ENCODE assay signal across 9 mouse cellular contexts in genomic region chr14:20162686-20163085, GRCm38 (mm10). TPM values are rescaled to one million over a fixed set of nuclear protein-coding genes. Genes with fewer than 3 reads are reported as not detected.
DNase-seq lines count a peak whose midpoint lies in the region; ATAC-seq and TF ChIP-seq lines count a peak whose summit lies in the region.
"Had no signal": no experiment of that assay in that cellular context is flagged by ENCODE, and none has a peak within 500 bp of the region (broad histone marks: within the 10 kb centered on the region; RNA-seq: fewer than 3 reads in every experiment).

No protein-coding gene starts in this region.

- H3K27me3 ChIP-seq in intestine, embryonic 16.5 days (replicated peaks; ENCODE audit: control insufficient read depth, insufficient read depth, low read length), result no peaks in the 10 kb centered on the region
- no peaks in the 10 kb centered on the region for H3K27me3 ChIP-seq in intestine, embryonic 15.5 days (replicated peaks)
- H3K27me3 ChIP-seq in liver, embryonic 16.5 days (ENCODE audit: control insufficient read depth, insufficient read depth, low read depth, low read length), result no peaks in the 10 kb centered on the region

- intact Hi-C loops in gastrocnemius, adult 2 months (cut with DNase I), result no loop called here

- WGBS in intestine, embryonic 16.5 days, result 49% methylated on average over 6 of the region's 6 CpGs
- 47% methylated on average over 6 of the region's 6 CpGs for WGBS in intestine, embryonic 15.5 days
- 64% methylated on average over 6 of the region's 6 CpGs for WGBS in liver, embryonic 16.5 days (ENCODE audit: insufficient replicate concordance)

- H3K9me3 ChIP-seq in intestine, embryonic 16.5 days (ENCODE audit: control insufficient read depth, low read length), result no peaks in the 10 kb centered on the region
- H3K9me3 ChIP-seq in intestine, embryonic 15.5 days, result no peaks in the 10 kb centered on the region
- H3K9me3 ChIP-seq in liver, embryonic 16.5 days (replicated peaks; ENCODE audit: control insufficient read depth, low read length), result no peaks in the 10 kb centered on the region

- peaks cover 58% of the 10 kb centered on the region for H3K4me1 ChIP-seq in intestine, embryonic 16.5 days (ENCODE audit: control insufficient read depth, insufficient read depth, low read length)
- H3K4me1 ChIP-seq in intestine, embryonic 15.5 days (replicated peaks), result peaks cover 44% of the 10 kb centered on the region
- H3K4me1 ChIP-seq in liver, embryonic 16.5 days (ENCODE audit: control insufficient read depth, low read depth, low read length), result peaks cover 25% of the 10 kb centered on the region

- no peak for TF ChIP-seq CTCF in gastrocnemius, adult 2 months (IDR thresholded peaks at IDR 0.05)

- peak; percentile 66 for DNase-seq in NIH3T3 (ENCODE audit: low read depth)
- peak; percentile 66 for DNase-seq in gastrocnemius, adult 2 months
- no peak for DNase-seq in spleen, adult 12 weeks (ENCODE audit: low spot score)
- no peak for DNase-seq in layer of hippocampus, adult 9-11 months
- DNase-seq: cerebellum, postnatal 25 days; thymus, postnatal 4 days had no signal

- no peak overlapping the region for H3K4me3 ChIP-seq in intestine, embryonic 16.5 days (ENCODE audit: low read length)
- H3K4me3 ChIP-seq in intestine, embryonic 15.5 days (replicated peaks), result no peak overlapping the region
- H3K4me3 ChIP-seq in gastrocnemius, adult 2 months, result no peak overlapping the region
- no peak overlapping the region for H3K4me3 ChIP-seq in liver, embryonic 16.5 days (ENCODE audit: low read depth, low read length)

- H3K27ac ChIP-seq in intestine, embryonic 16.5 days (ENCODE audit: low read length), result peak overlapping the region; percentile 55
- no peak overlapping the region; the same call in 1 of the 2 replicates for H3K27ac ChIP-seq in intestine, embryonic 15.5 days
- peak overlapping the region; percentile 31; the same call in 1 of the 2 replicates for H3K27ac ChIP-seq in gastrocnemius, adult 2 months
- H3K27ac ChIP-seq in liver, embryonic 16.5 days (ENCODE audit: low read length), result peak overlapping the region; percentile 77

- H3K36me3 ChIP-seq in intestine, embryonic 16.5 days (ENCODE audit: control insufficient read depth, insufficient read depth, low read length), result no peaks in the 10 kb centered on the region
- no peaks in the 10 kb centered on the region for H3K36me3 ChIP-seq in intestine, embryonic 15.5 days
- no peaks in the 10 kb centered on the region for H3K36me3 ChIP-seq in liver, embryonic 16.5 days (ENCODE audit: control insufficient read depth, insufficient read depth)

- peak; percentile 16; the same call in 1 of the 2 replicates for ATAC-seq in intestine, embryonic 16.5 days
- no peak for ATAC-seq in intestine, embryonic 15.5 days
- ATAC-seq in liver, embryonic 16.5 days (ENCODE audit: low read depth), result peak; percentile 55

- H3K4me2 ChIP-seq in intestine, embryonic 16.5 days (ENCODE audit: low read depth, low read length), result no peak overlapping the region
- no peak overlapping the region for H3K4me2 ChIP-seq in intestine, embryonic 15.5 days (replicated peaks)
- 0 out of 2 replicates have a peak overlapping the region, but pooled peaks have one; percentile 1 for H3K4me2 ChIP-seq in liver, embryonic 16.5 days (ENCODE audit: low read depth, low read length)

- no peak overlapping the region for H3K9ac ChIP-seq in intestine, embryonic 16.5 days (ENCODE audit: low read depth, low read length)
- no peak overlapping the region for H3K9ac ChIP-seq in intestine, embryonic 15.5 days
- no peak overlapping the region for H3K9ac ChIP-seq in liver, embryonic 16.5 days (ENCODE audit: low read depth, low read length)

RNA-seq across cellular contexts. Expression of gene Kcnk5, which starts 18.9 kb away (rescaled TPM):
- 10.7 and 10.9 TPM in 2 replicates for polyA plus RNA-seq in intestine, embryonic 16.5 days (2015; fragmentation: Nextera tagmentation; extraction: Ambion mirVana)
- 9.5 TPM in 2 replicates for polyA plus RNA-seq in intestine, embryonic 15.5 days (2015; fragmentation: Nextera tagmentation; extraction: Ambion mirVana)
- under 1 TPM; 0.48 to 0.73 TPM for total RNA-seq in gastrocnemius, adult 2 months (2021)
- 4.7 and 5.1 TPM in 2 replicates for polyA plus RNA-seq in liver, embryonic 16.5 days (2015; fragmentation: Nextera tagmentation; extraction: Ambion mirVana)

RNA-seq across cellular contexts. Expression of gene Saysd1, which starts 24.4 kb away (rescaled TPM):
- 20.2 and 21.5 TPM in 2 replicates for polyA plus RNA-seq in intestine, embryonic 16.5 days (2015; fragmentation: Nextera tagmentation; extraction: Ambion mirVana)
- polyA plus RNA-seq in intestine, embryonic 15.5 days (2015; fragmentation: Nextera tagmentation; extraction: Ambion mirVana), result 15.8 and 16.8 TPM in 2 replicates
- 1 to 10 TPM; 2.9 to 3.2 TPM for total RNA-seq in gastrocnemius, adult 2 months (2021)
- 4.0 and 4.4 TPM in 2 replicates for polyA plus RNA-seq in liver, embryonic 16.5 days (2015; fragmentation: Nextera tagmentation; extraction: Ambion mirVana)

Comparison
In these comparisons a context has a peak if more than half of its experiments do, and no peak if none do; other contexts are left out.
1. DNase-seq: peak in NIH3T3 (single experiment) and gastrocnemius, adult 2 months (single experiment); none in spleen, adult 12 weeks (single experiment) and layer of hippocampus, adult 9-11 months (single experiment).